Mouse (Mus musculus): ENCODE data around the gene Zfp781.
"Not testable (repeated sequence)": the region's sequence is repeated elsewhere in the genome, so short reads cannot be mapped to it uniquely, and the experiment has no call there.

The Zfp781 gene

GRCm38 (mm10) chr10:81929842-81930743 lies at the start of gene Zfp781:
Zfp781 (minus strand) TSS chr10:81930480.
- not testable (repeated sequence) for DNase-seq

DNA sequence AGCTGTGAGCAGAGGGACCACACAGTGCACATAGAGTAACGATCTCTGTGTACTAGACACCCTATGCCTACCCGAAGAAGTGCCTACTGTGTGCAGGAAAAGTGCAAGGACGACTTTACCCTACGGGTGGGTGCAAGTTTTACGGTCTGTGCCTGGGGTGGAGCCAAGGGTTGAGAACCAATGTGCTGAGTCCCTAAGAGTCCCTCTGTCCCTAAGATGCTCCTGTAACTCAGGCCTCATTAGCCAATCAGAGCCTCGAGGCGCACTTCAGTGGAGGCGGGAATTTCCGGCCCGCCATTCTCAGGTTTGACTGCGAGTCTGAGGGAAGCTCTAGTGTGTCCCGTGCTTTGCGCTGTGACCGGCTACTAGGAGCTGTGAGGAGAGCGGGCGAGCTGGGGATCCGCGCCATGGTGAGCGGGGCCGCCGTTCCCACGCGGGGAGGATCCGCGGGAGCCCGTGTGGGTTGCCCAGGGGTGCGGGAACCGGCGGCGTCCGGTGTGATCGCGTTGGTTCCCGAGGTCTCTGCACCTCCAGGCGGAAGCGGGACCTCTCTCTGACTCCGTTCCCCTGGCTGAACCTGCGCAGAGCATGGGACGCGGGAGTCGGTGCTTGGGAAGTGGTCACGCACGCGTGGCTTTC lies 48.2 kb upstream of the Zfp781 start:
- peak; percentile 17 for DNase-seq

GRCm38 (mm10) chr10:81930744-81931118 lies 451 bp upstream of the Zfp781 start:
- not testable (repeated sequence) for DNase-seq

DNA sequence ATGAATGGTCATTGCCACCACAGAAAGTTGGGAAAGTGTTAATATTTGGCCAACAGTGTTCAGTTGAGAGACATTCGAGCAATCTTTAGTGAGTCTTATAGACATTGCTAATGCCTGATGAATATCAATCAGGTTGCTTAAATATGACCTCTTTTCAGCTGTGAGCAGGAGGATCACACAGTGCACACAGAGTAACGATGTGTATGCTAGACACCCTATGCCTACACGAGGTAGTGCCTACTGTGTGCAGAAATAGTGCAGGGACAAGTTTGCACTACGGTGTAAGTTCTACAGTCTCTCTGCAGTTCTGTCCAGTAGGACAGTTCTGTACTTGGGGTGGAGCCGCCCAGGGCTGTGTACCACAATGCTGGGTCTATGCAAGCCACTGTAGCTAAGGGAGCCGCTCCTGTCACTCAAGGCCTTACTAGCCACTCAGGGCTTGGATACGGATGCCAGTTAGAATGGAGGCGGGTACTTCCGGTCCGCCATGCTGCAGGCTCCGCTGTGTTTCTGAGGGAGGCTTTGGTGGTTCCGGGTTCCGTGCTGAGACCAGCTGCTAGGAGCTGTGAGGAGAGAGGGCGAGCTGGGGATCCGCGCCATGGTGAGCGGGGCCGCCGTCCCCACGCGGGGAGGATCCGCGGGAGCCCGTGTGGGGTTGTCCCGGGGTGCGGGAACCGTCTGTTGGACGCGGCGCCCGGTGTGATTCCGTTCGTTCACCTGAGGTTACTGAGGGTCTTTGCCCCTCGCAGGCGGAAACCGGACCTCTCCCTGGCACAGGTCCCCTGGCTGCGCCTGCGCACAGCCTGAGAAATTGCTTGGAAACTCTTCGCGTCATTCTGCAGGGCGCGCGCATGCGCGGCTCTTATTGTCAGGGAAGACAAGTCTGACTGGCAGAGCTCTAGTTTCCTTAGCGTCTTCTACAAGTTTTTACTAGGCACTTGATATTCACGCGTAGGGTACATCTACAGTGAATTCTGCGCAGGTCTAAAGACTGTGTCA lies 66.6 kb downstream of the Zfp781 start, which contains the start of gene Gm32687:
Gene Gm32687, plus strand, starts transcription at position 526 of the 999 bp plus-strand sequence.
- peak; percentile 8 for DNase-seq
